Mouse (Mus musculus) heart, adult 18-20 months (tissue): ENCODE results near the gene Dda1. TPM values are rescaled to one million over a fixed set of nuclear protein-coding genes. Genes with fewer than 3 reads are reported as not detected.

Experiments used
- total RNA-seq, 2 experiments: library from RNA; stranded (reverse); gene quantifications; 2 replicates each; pipeline ENCODE4 v1.2.3; 2021

The Dda1 gene
- total RNA-seq, 2 experiments from 2014 or later = 31.4 to 32.1 TPM

Other genes with a start within 250 kb of the Dda1 start
- gene Myo9b, start 196.5 kb upstream of the Dda1 start, total RNA-seq = 10 to 100 TPM; 20.5 to 22.3 TPM
- gene Haus8, start 196.3 kb upstream of the Dda1 start, total RNA-seq = 10 to 100 TPM; 25.5 to 29.5 TPM
- 100 to 1,000 TPM; 163 to 174 TPM for gene Use1, start 102.4 kb upstream of the Dda1 start, total RNA-seq
- 10 to 100 TPM; 14.2 to 14.9 TPM for gene Ocel1, start 97.9 kb upstream of the Dda1 start, total RNA-seq
- gene Nr2f6, start 87.2 kb upstream of the Dda1 start, total RNA-seq = 10 to 100 TPM; 48.0 to 53.8 TPM
- 10 to 100 TPM; 20.4 to 23.2 TPM for gene Ushbp1, start 73.4 kb upstream of the Dda1 start, total RNA-seq
- 10 to 100 TPM; 67.9 to 69.8 TPM for gene Babam1, start 72.3 kb upstream of the Dda1 start, total RNA-seq
- gene Ankle1, start 63.2 kb upstream of the Dda1 start, total RNA-seq = not detected
- gene Abhd8, start 5.5 kb upstream of the Dda1 start, total RNA-seq = 10 to 100 TPM; 23.8 to 26.6 TPM
- gene Mrpl34, start 4.2 kb upstream of the Dda1 start, total RNA-seq = 100 to 1,000 TPM; 126 to 127 TPM
- gene Ano8, start 16.8 kb downstream of the Dda1 start, total RNA-seq = 10 to 100 TPM; 16.6 to 16.9 TPM
- 10 to 100 TPM; 19.1 to 22.2 TPM for gene Gtpbp3, start 18.9 kb downstream of the Dda1 start, total RNA-seq
- 10 to 100 TPM; 23.0 to 30.9 TPM for gene Plvap, start 42.6 kb downstream of the Dda1 start, total RNA-seq
- not detected for gene Ccdc194, start 56.5 kb downstream of the Dda1 start, total RNA-seq
- 10 to 100 TPM; 19.3 to 40.2 TPM for gene Bst2, start 68.3 kb downstream of the Dda1 start, total RNA-seq
- gene Mvb12a, start 73.7 kb downstream of the Dda1 start, total RNA-seq = 10 to 100 TPM; 28.4 to 28.5 TPM
- gene Tmem221, start 89.7 kb downstream of the Dda1 start, total RNA-seq = under 1 TPM; 0.42 to 0.51 TPM
- gene Nxnl1, start 97.4 kb downstream of the Dda1 start, total RNA-seq = under 1 TPM; 0.15 TPM
- gene Slc27a1, start 99.7 kb downstream of the Dda1 start, total RNA-seq = 100 to 1,000 TPM; 162 to 202 TPM
- gene Pgls, start 123.0 kb downstream of the Dda1 start, total RNA-seq = 10 to 100 TPM; 66.5 to 72.2 TPM
- gene Fam129c, start 128.4 kb downstream of the Dda1 start, total RNA-seq = 1 to 10 TPM in 1 of 2 experiments, under 1 TPM in 1; 0.99 to 1.0 TPM
- gene Colgalt1, start 141.8 kb downstream of the Dda1 start, total RNA-seq = 10 to 100 TPM; 41.6 to 42.4 TPM
- under 1 TPM; 0.55 to 0.87 TPM for gene Unc13a, start 202.6 kb downstream of the Dda1 start, total RNA-seq
- gene Jak3, start 207.1 kb downstream of the Dda1 start, total RNA-seq = 1 to 10 TPM; 7.3 to 8.3 TPM
- 1 to 10 TPM; 1.3 to 1.6 TPM for gene Insl3, start 220.0 kb downstream of the Dda1 start, total RNA-seq
- gene B3gnt3, start 232.6 kb downstream of the Dda1 start, total RNA-seq = 1 to 10 TPM; 4.9 to 5.9 TPM